Mouse (Mus musculus): ENCODE measurements around the gene Zfp719. TPM values are rescaled to one million over a fixed set of nuclear protein-coding genes. Genes with fewer than 3 reads are reported as not detected.

Gene Zfp719
- polyA plus RNA-seq, 1 experiment from 2014 or later: 4.2 TPM

GRCm38 (mm10) chr7:43545656-43546545, 33.5 kb upstream of the Zfp719 start:
- no peaks in the 10 kb centered on the region for H3K4me1 ChIP-seq (replicated peaks; ENCODE audit: control insufficient read depth, insufficient read depth)
- no peak overlapping the region for H3K4me2 ChIP-seq (replicated peaks; ENCODE audit: low read depth)
- H3K4me3 ChIP-seq (ENCODE audit: low read depth, low read length): no peak overlapping the region
- TF ChIP-seq EP300 (optimal IDR thresholded peaks at IDR 0.05): no peak
- no peak for TF ChIP-seq CTCF (IDR thresholded peaks at IDR 0.05; ENCODE audit: low read depth)
- H3K9me3 ChIP-seq (ENCODE audit: control insufficient read depth, low read length): no peaks in the 10 kb centered on the region
- H3K27ac ChIP-seq (replicated peaks): no peak overlapping the region
- H3K36me3 ChIP-seq (ENCODE audit: control insufficient read depth, insufficient read depth, low read length): no peaks in the 10 kb centered on the region
- WGBS: 54% methylated on average over 7 of the region's 7 CpGs
- no peaks in the 10 kb centered on the region for H3K27me3 ChIP-seq (ENCODE audit: control insufficient read depth, insufficient read depth, low read length)
- ATAC-seq (ENCODE audit: low FRiP score, low TSS enrichment) (no peak), DNase-seq (ENCODE audit: low spot score) (no peak)
- no peak overlapping the region for H3K9ac ChIP-seq (ENCODE audit: low read length)

- DNase-seq (ENCODE audit: low spot score) (no peak), ATAC-seq (ENCODE audit: low FRiP score, low TSS enrichment) (no peak)
- Histone ChIP-seq H3K27ac (replicated peaks) (no peak overlapping the region), H3K9me3 (ENCODE audit: control insufficient read depth, low read length) (no peaks in the 10 kb centered on the region), H3K27me3 (ENCODE audit: control insufficient read depth, insufficient read depth, low read length) (no peaks in the 10 kb centered on the region), H3K36me3 (ENCODE audit: control insufficient read depth, insufficient read depth, low read length) (no peaks in the 10 kb centered on the region), H3K4me1 (replicated peaks; ENCODE audit: control insufficient read depth, insufficient read depth) (no peaks in the 10 kb centered on the region), H3K4me3 (ENCODE audit: low read depth, low read length) (no peak overlapping the region), H3K4me2 (replicated peaks; ENCODE audit: low read depth) (no peak overlapping the region), H3K9ac (ENCODE audit: low read length) (no peak overlapping the region)
- no peak for TF ChIP-seq EP300 (optimal IDR thresholded peaks at IDR 0.05)
- TF ChIP-seq CTCF (IDR thresholded peaks at IDR 0.05; ENCODE audit: low read depth): no peak
- WGBS: 29% methylated on average over 5 of the region's 5 CpGs
Observed at GRCm38 (mm10) chr7:43547666-43548065, 31.7 kb upstream of the Zfp719 start.

GRCm38 (mm10) chr7:43548206-43548605, 31.2 kb upstream of the Zfp719 start:
- no peak for ATAC-seq (ENCODE audit: low FRiP score, low TSS enrichment)
- H3K4me1 ChIP-seq (replicated peaks; ENCODE audit: control insufficient read depth, insufficient read depth): no peaks in the 10 kb centered on the region
- H3K27ac ChIP-seq (replicated peaks): no peak overlapping the region
- H3K4me2 ChIP-seq (replicated peaks; ENCODE audit: low read depth): no peak overlapping the region
- H3K36me3 ChIP-seq (ENCODE audit: control insufficient read depth, insufficient read depth, low read length): no peaks in the 10 kb centered on the region
- H3K27me3 ChIP-seq (ENCODE audit: control insufficient read depth, insufficient read depth, low read length): no peaks in the 10 kb centered on the region
- TF ChIP-seq EP300 (optimal IDR thresholded peaks at IDR 0.05) (no peak), CTCF (IDR thresholded peaks at IDR 0.05; ENCODE audit: low read depth) (no peak)
- WGBS: 80% methylated on average over 4 of the region's 4 CpGs
- no peak for DNase-seq (ENCODE audit: low spot score)
- no peak overlapping the region for H3K4me3 ChIP-seq (ENCODE audit: low read depth, low read length)
- H3K9ac ChIP-seq (ENCODE audit: low read length): no peak overlapping the region
- no peaks in the 10 kb centered on the region for H3K9me3 ChIP-seq (ENCODE audit: control insufficient read depth, low read length)

GRCm38 (mm10) chr7:43553153-43553552, 26.3 kb upstream of the Zfp719 start:
- TF ChIP-seq EP300 (optimal IDR thresholded peaks at IDR 0.05) (no peak), CTCF (IDR thresholded peaks at IDR 0.05; ENCODE audit: low read depth) (no peak)
- ATAC-seq (ENCODE audit: low FRiP score, low TSS enrichment): no peak

GRCm38 (mm10) chr7:43554550-43554949, 24.9 kb upstream of the Zfp719 start:
- H3K4me3 ChIP-seq (ENCODE audit: low read depth, low read length): no peak overlapping the region
- no peaks in the 10 kb centered on the region for H3K36me3 ChIP-seq (ENCODE audit: control insufficient read depth, insufficient read depth, low read length)
- TF ChIP-seq EP300 (optimal IDR thresholded peaks at IDR 0.05) (no peak), CTCF (IDR thresholded peaks at IDR 0.05; ENCODE audit: low read depth) (no peak)
- no peaks in the 10 kb centered on the region for H3K27me3 ChIP-seq (ENCODE audit: control insufficient read depth, insufficient read depth, low read length)
- no peaks in the 10 kb centered on the region for H3K4me1 ChIP-seq (replicated peaks; ENCODE audit: control insufficient read depth, insufficient read depth)
- WGBS: 65% methylated on average over 3 of the region's 3 CpGs
- no peak overlapping the region for H3K4me2 ChIP-seq (replicated peaks; ENCODE audit: low read depth)
- DNase-seq (ENCODE audit: low spot score) (no peak), ATAC-seq (ENCODE audit: low FRiP score, low TSS enrichment) (peak; percentile 51; the same call in 1 of the 2 replicates)
- no peaks in the 10 kb centered on the region for H3K9me3 ChIP-seq (ENCODE audit: control insufficient read depth, low read length)
- H3K9ac ChIP-seq (ENCODE audit: low read length): no peak overlapping the region
- no peak overlapping the region for H3K27ac ChIP-seq (replicated peaks)

More at GRCm38 (mm10) chr7:43553153-43553552, 26.3 kb upstream of the Zfp719 start:
- Histone ChIP-seq H3K4me1 (replicated peaks; ENCODE audit: control insufficient read depth, insufficient read depth) (no peaks in the 10 kb centered on the region), H3K27me3 (ENCODE audit: control insufficient read depth, insufficient read depth, low read length) (no peaks in the 10 kb centered on the region), H3K4me3 (ENCODE audit: low read depth, low read length) (no peak overlapping the region), H3K36me3 (ENCODE audit: control insufficient read depth, insufficient read depth, low read length) (no peaks in the 10 kb centered on the region), H3K27ac (replicated peaks) (no peak overlapping the region), H3K9ac (ENCODE audit: low read length) (no peak overlapping the region), H3K4me2 (replicated peaks; ENCODE audit: low read depth) (no peak overlapping the region), H3K9me3 (ENCODE audit: control insufficient read depth, low read length) (no peaks in the 10 kb centered on the region)
- no peak for DNase-seq (ENCODE audit: low spot score)
- WGBS: 70% methylated on average over 4 of the region's 4 CpGs

- Histone ChIP-seq H3K4me3 (ENCODE audit: low read depth, low read length) (no peak overlapping the region), H3K9me3 (ENCODE audit: control insufficient read depth, low read length) (no peaks in the 10 kb centered on the region), H3K4me2 (replicated peaks; ENCODE audit: low read depth) (no peak overlapping the region), H3K36me3 (ENCODE audit: control insufficient read depth, insufficient read depth, low read length) (no peaks in the 10 kb centered on the region), H3K27me3 (ENCODE audit: control insufficient read depth, insufficient read depth, low read length) (no peaks in the 10 kb centered on the region), H3K9ac (ENCODE audit: low read length) (no peak overlapping the region), H3K4me1 (replicated peaks; ENCODE audit: control insufficient read depth, insufficient read depth) (no peaks in the 10 kb centered on the region), H3K27ac (replicated peaks) (no peak overlapping the region)
- TF ChIP-seq EP300 (optimal IDR thresholded peaks at IDR 0.05) (no peak), CTCF (IDR thresholded peaks at IDR 0.05; ENCODE audit: low read depth) (no peak)
- 82% methylated on average over 5 of the region's 5 CpGs for WGBS
- no peak for ATAC-seq (ENCODE audit: low FRiP score, low TSS enrichment)
- no peak for DNase-seq (ENCODE audit: low spot score)
Observed at GRCm38 (mm10) chr7:43555351-43555750, 24.1 kb upstream of the Zfp719 start.

All from stomach, postnatal 0 days (tissue).